Mouse (Mus musculus) midbrain, embryonic 11.5 days (tissue): ENCODE measurements at regions not wholly inside any gene's neighbourhood (a gene's known extent, or its start where the extent isn't known, plus 50 kb on each side); places are given as distances from the start of the nearest gene placed in this dataset.

Source experiments
- ATAC-seq: fragments of 200-750 bp; cut with Nextera tagmentation; 2 replicates; pipeline ENCODE4 v1.8.0; 2017; ENCODE audit warnings: moderate TSS enrichment, moderate library complexity; ENCODE audit not compliant: low FRiP score
- DNase-seq: peaks from one replicate; pipeline ENCODE4 v3.0.0; 2015; ENCODE audit warnings: low spot score; ENCODE audit errors: missing footprints
- H3K27ac ChIP-seq: fragments of 300-500 bp; sonication (generic); 2 replicates; pipeline ENCODE4 v1.5.1; 2014; ENCODE audit warnings: low read depth, low read length
- H3K27me3 ChIP-seq: fragments of 300-500 bp; sonication (generic); 2 replicates; pipeline ENCODE4 v1.6.1; 2014; ENCODE audit warnings: mild to moderate bottlenecking, low read length, moderate library complexity, mixed read lengths; ENCODE audit not compliant: control insufficient read depth, insufficient read depth
- H3K36me3 ChIP-seq: fragments of 300-500 bp; sonication (generic); 2 replicates; pipeline ENCODE4 v1.6.1; 2014; ENCODE audit warnings: mild to moderate bottlenecking, low read length, moderate library complexity, mixed read lengths; ENCODE audit not compliant: control insufficient read depth, insufficient read depth
- H3K4me1 ChIP-seq: fragments of 300-500 bp; sonication (generic); 2 replicates; pipeline ENCODE4 v1.6.1; 2014; ENCODE audit warnings: low read length; ENCODE audit not compliant: control insufficient read depth, insufficient read depth
- H3K4me2 ChIP-seq: fragments of 300-500 bp; sonication (generic); 2 replicates; pipeline ENCODE4 v1.6.1; 2014; ENCODE audit warnings: mild to moderate bottlenecking, moderate library complexity
- H3K4me3 ChIP-seq: fragments of 300-500 bp; sonication (generic); 2 replicates; pipeline ENCODE4 v1.5.1; 2014; ENCODE audit warnings: low read depth, low read length
- H3K9ac ChIP-seq: fragments of 300-500 bp; sonication (generic); 2 replicates; pipeline ENCODE4 v1.6.1; 2014; ENCODE audit warnings: low read length
- H3K9me3 ChIP-seq: fragments of 300-500 bp; sonication (generic); 2 replicates; pipeline ENCODE4 v1.6.1; 2016; ENCODE audit warnings: low read length; ENCODE audit not compliant: control insufficient read depth
- WGBS: fragments of 180-500 bp; shearing (Covaris S2); extraction: QIAGEN DNeasy Blood & Tissue Kit; methylation state at CpG from one replicate; pipeline ENCODE4 v1.1.7; 2014; 5-methylcytosine and 5-hydroxymethylcytosine counted together

DNA sequence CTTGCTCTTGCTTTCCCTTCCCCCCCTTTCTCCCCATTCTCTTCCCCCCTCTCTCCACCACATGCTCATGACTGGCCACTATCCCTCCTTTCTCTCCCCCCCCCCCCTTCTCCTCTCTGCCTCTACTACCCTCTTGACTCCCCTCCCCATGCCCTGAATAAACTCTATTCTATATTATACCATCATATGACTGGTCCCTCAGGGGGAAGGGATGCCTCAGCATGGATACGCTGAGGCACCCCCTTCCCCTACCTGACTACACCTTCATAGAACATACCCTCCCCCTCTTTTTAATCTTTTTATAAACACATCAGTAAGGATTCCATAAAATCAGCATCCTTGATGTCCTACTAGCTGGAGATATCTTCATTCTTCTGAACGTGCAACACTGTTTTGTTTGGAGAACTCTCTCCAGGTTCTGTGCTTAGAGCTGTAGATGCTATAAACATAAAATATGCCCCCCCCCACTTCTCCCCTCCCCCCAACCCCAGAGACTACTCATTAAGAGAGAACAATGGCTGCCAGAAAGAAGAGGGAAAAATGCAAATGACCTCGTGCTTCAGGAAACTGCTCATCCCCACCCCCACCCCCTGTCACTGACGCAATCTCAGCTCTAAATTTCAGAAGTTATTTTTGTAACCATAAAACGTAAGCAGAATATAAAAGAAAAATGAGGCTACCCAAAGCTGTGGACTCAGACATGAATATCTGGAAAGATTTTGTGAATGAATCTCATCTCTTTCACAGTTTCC lies 102.3 kb downstream of the Pja2 start:
- Histone ChIP-seq H3K9ac (no peak overlapping the region), H3K4me3 (no peak overlapping the region), H3K36me3 (no peaks in the 10 kb centered on the region), H3K4me1 (no peaks in the 10 kb centered on the region), H3K4me2 (no peak overlapping the region), H3K9me3 (no peaks in the 10 kb centered on the region), H3K27ac (no peak overlapping the region), H3K27me3 (no peaks in the 10 kb centered on the region)
- ATAC-seq = no peak
- 78% methylated on average over 5 of the region's 5 CpGs for WGBS
- DNase-seq = no peak

DNA sequence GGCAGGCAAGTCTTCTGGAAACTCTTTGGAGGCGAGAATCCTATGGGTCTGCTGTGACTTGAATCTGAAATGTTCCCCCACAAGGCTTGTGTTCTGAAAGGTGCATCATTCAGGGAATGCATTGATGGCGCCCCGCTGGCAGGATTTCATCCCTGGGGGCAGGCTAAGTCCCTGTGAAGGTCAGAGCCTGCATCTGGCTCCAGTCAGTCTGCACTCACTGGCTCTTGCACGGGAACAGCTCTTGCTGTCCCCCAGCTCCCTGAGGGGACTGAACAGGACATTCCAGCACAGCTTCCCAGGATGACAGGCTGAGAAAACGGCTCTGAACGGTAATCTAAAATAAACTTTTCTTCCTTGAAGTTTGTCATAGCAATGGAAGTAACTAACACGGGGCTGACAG lies 117.1 kb downstream of the Pja2 start:
- 21% methylated on average over 7 of the region's 7 CpGs for WGBS
- no peak overlapping the region for H3K4me3 ChIP-seq
- H3K36me3 ChIP-seq = no peaks in the 10 kb centered on the region
- DNase-seq = no peak
- no peak for ATAC-seq
- H3K9ac ChIP-seq = no peak overlapping the region
- no peaks in the 10 kb centered on the region for H3K27me3 ChIP-seq
- no peak overlapping the region for H3K4me2 ChIP-seq
- H3K9me3 ChIP-seq = no peaks in the 10 kb centered on the region
- H3K4me1 ChIP-seq = no peaks in the 10 kb centered on the region
- no peak overlapping the region for H3K27ac ChIP-seq

DNA sequence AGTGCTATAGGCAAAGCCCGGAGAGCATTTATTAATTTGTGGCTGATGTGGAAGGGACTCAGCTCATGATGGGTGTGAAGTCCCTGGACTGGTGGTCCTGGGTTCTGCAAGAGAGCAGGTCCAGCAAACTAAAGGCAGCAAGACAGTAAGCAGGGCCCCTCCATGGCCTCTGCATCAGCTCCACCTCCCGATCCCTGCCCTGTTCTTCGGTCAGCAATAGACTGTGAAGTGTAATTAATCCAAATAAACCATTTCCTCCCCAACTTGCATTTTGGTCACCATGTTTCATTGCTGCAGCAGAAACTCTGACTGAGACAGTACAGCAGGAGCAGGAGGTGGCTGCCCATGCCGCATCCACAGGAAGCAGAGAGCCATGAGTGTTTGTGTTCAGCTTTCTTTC lies 118.5 kb downstream of the Pja2 start:
- H3K4me2 ChIP-seq = no peak overlapping the region
- no peaks in the 10 kb centered on the region for H3K27me3 ChIP-seq
- WGBS = 93% methylated on average over 4 of the region's 4 CpGs
- peak; percentile 19 for DNase-seq
- no peak overlapping the region for H3K27ac ChIP-seq
- H3K9me3 ChIP-seq = no peaks in the 10 kb centered on the region
- no peaks in the 10 kb centered on the region for H3K36me3 ChIP-seq
- H3K9ac ChIP-seq = no peak overlapping the region
- no peaks in the 10 kb centered on the region for H3K4me1 ChIP-seq
- H3K4me3 ChIP-seq = no peak overlapping the region
- no peak for ATAC-seq

DNA sequence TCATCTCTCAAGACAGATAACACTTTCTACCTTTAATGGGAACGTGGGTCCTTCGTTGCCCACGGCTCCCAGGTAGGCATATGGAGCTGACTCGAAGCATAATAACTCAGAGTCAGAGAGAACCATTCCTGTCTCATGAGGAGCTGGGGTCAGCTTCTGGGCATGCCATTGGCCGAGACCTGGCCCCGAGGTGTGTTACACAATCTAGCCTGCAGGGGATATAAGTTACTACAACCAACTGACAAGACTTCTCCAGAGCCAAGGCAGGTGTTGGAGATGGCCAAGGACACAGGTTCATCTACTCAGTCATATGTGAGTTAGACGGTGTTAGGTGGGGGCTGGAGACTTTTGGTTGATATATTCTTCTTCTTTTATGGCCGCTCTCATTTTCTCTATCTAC lies 120.4 kb downstream of the Pja2 start:
- no peaks in the 10 kb centered on the region for H3K36me3 ChIP-seq
- H3K27me3 ChIP-seq = no peaks in the 10 kb centered on the region
- no peak overlapping the region for H3K27ac ChIP-seq
- WGBS = 93% methylated on average over 8 of the region's 8 CpGs
- H3K4me2 ChIP-seq = no peak overlapping the region
- DNase-seq (no peak), ATAC-seq (no peak)
- H3K9me3 ChIP-seq = no peaks in the 10 kb centered on the region
- H3K4me3 ChIP-seq = no peak overlapping the region
- no peak overlapping the region for H3K9ac ChIP-seq
- H3K4me1 ChIP-seq = no peaks in the 10 kb centered on the region

DNA sequence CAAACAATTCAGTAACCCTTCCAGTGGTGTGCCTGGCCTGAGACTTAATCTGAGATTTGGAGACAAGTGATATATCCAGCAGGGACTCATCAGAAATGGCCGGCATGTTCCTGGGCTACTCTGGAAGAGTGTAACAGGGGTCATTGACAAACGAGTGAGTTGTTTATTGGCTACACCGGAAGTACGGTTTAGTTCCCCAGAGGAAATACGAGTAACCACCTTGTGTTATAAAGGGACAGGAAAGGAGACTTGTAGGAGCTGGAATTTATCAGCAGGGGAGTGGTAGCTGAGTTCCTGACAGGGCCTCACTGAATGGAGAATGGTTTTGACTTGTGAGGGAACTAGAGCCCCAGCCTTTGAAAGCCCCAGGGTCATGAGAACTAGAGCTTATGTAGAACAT lies 121.3 kb downstream of the Pja2 start:
- H3K9me3 ChIP-seq = no peaks in the 10 kb centered on the region
- H3K27me3 ChIP-seq = no peaks in the 10 kb centered on the region
- no peak overlapping the region for H3K4me3 ChIP-seq
- H3K9ac ChIP-seq = no peak overlapping the region
- WGBS = 83% methylated on average over 5 of the region's 5 CpGs
- H3K4me2 ChIP-seq = no peak overlapping the region
- ATAC-seq (no peak), DNase-seq (no peak)
- H3K27ac ChIP-seq = no peak overlapping the region
- no peaks in the 10 kb centered on the region for H3K4me1 ChIP-seq
- no peaks in the 10 kb centered on the region for H3K36me3 ChIP-seq

DNA sequence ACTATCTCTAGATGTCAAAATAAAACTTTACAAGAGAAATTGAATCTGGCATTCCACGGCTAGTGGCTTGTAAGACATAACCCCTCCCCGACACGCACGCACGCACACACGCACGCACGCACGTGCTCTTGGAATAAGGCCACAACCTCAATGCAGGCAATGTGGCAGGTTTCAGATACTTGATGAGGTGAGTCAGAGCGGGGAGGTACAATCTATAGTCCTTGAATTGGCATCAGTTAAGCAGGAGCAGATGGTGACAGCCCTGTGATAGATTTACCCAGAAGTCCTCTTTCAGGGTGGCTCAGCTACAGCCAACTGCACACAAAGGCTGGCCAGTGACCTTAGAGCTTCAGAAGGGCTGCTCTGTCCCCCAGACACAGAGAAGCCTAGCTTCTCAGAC lies 122.1 kb downstream of the Pja2 start:
- Histone ChIP-seq H3K27me3 (no peaks in the 10 kb centered on the region), H3K4me1 (no peaks in the 10 kb centered on the region), H3K4me2 (no peak overlapping the region), H3K9me3 (no peaks in the 10 kb centered on the region), H3K27ac (no peak overlapping the region), H3K36me3 (no peaks in the 10 kb centered on the region), H3K4me3 (no peak overlapping the region), H3K9ac (no peak overlapping the region)
- no peak for ATAC-seq
- no peak for DNase-seq
- WGBS = 94% methylated on average over 10 of the region's 10 CpGs

DNA sequence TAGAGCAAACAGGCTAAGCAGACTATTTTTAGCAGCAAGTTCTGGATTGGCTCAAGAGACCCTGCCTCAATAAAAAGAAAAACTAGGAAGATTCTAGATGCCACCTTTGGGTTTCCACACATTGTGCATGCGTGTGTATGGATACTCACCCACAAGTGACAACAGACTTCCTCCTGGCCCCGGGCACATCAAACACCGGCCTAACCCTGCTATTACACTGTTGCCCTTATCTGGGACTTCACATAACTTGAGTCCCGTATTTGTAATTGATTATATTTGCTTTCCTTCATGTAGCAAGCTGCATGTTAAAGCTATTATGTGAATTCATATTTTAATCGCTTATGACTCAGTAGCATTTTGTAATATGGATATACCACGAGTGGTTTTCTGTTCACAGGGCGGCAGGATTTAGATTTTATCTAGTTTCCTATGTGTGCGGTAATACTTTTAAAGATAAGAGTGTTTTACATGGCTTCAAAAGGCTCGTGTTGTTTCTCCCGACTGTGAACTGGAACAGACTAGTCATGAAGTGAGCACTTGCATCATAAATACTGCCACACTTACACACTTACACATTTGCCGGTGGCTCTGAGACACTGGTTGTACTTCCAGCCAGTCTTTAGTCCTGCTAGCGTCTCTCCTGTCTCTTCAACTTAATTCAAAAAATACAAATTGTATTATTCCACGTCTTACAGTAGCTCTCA lies 123.4 kb downstream of the Pja2 start:
- DNase-seq = no peak
- Histone ChIP-seq H3K4me3 (no peak overlapping the region), H3K27ac (no peak overlapping the region), H3K9ac (no peak overlapping the region), H3K4me2 (no peak overlapping the region), H3K27me3 (no peaks in the 10 kb centered on the region), H3K9me3 (no peaks in the 10 kb centered on the region), H3K4me1 (no peaks in the 10 kb centered on the region), H3K36me3 (no peaks in the 10 kb centered on the region)
- no peak for ATAC-seq
- 89% methylated on average over 13 of the region's 13 CpGs for WGBS

DNA sequence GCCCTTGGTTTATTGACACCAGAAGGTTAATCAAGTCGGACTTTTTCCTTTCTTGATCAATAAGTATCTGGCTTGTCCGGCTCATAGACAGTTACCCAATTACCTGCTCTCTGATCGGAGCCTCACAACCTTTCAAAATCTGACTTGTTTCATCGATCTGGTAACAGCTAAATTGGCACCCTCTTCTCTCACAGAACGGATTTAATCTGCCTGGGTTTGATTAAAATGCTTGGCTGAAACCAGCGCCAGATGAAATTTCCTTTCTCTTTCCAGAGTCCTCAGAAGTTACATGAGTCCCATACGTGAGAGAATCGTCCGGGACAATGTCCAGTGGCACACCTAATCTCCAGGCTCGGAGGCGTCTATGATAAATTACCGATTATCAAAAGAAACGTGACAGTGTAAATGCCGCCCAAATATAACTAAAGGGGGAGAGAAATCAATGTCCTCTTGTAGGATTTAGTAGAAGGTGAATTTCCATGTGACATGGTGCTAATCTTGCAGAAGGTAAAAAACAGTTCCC lies 125.5 kb downstream of the Pja2 start:
- WGBS = 78% methylated on average over 14 of the region's 14 CpGs
- Histone ChIP-seq H3K36me3 (no peaks in the 10 kb centered on the region), H3K4me3 (no peak overlapping the region), H3K4me1 (no peaks in the 10 kb centered on the region), H3K9me3 (no peaks in the 10 kb centered on the region), H3K27ac (no peak overlapping the region), H3K4me2 (no peak overlapping the region), H3K9ac (no peak overlapping the region), H3K27me3 (no peaks in the 10 kb centered on the region)
- no peak for ATAC-seq
- no peak for DNase-seq

DNA sequence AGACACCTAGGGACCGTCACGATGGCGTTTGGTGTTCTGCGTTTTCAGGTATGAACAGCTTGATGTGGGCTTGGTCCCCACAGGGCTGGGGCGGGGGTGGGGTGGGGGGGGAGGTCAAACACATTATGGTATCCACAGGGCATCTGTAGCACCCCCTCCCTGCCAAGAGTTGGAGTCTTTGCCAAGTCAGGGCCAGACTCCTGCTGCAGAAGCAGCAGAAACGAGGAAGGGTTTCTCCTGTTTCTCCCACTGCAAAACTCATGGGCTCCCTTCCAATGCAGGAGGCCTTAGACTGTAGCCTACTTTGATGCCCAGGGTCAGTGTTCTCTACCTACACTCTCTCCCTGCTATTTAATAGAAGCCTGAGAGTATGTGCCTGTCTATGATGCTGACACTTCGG lies 128.1 kb downstream of the Pja2 start:
- H3K27ac ChIP-seq = no peak overlapping the region
- H3K27me3 ChIP-seq = no peaks in the 10 kb centered on the region
- no peak overlapping the region for H3K4me2 ChIP-seq
- no peak overlapping the region for H3K9ac ChIP-seq
- H3K9me3 ChIP-seq = no peaks in the 10 kb centered on the region
- 79% methylated on average over 7 of the region's 7 CpGs for WGBS
- H3K36me3 ChIP-seq = no peaks in the 10 kb centered on the region
- ATAC-seq (no peak), DNase-seq (no peak)
- H3K4me1 ChIP-seq = no peaks in the 10 kb centered on the region
- H3K4me3 ChIP-seq = no peak overlapping the region
